Mouse (Mus musculus): Measurements from ENCODE around the gene Hebp1. TPM values are rescaled to one million over a fixed set of nuclear protein-coding genes. Genes with fewer than 3 reads are reported as not detected.

Gene Hebp1
- polyA plus RNA-seq, 1 experiment from 2014 or later: 6.2 TPM

- Histone ChIP-seq H3K9me3 (replicated peaks) (no peaks in the 10 kb centered on the region), H3K4me2 (no peak overlapping the region), H3K27me3 (replicated peaks) (peaks cover 3% of the 10 kb centered on the region; the same call in 1 of the 2 replicates), H3K9ac (replicated peaks) (no peak overlapping the region), H3K4me3 (replicated peaks) (no peak overlapping the region), H3K27ac (replicated peaks) (no peak overlapping the region), H3K4me1 (no peaks in the 10 kb centered on the region), H3K36me3 (no peaks in the 10 kb centered on the region)
- no peak for ATAC-seq (ENCODE audit: low FRiP score)
- 90% methylated on average over 1 of the region's 1 CpGs for WGBS
These were observed 22.8 kb downstream of the Hebp1 start for GRCm38 (mm10) chr6:135175014-135175413.

- H3K9me3 ChIP-seq (replicated peaks): no peaks in the 10 kb centered on the region
- no peak overlapping the region for H3K27ac ChIP-seq (replicated peaks)
- H3K27me3 ChIP-seq (replicated peaks): 0 out of 2 replicates have a peak, but pooled peaks cover 3% of the 10 kb centered on the region
- WGBS: 72% methylated on average over 14 of the region's 14 CpGs
- H3K4me2 ChIP-seq: no peak overlapping the region
- no peak overlapping the region for H3K4me3 ChIP-seq (replicated peaks)
- ATAC-seq (ENCODE audit: low FRiP score): no peak
- H3K4me1 ChIP-seq: peaks cover 13% of the 10 kb centered on the region
- no peaks in the 10 kb centered on the region for H3K36me3 ChIP-seq
- H3K9ac ChIP-seq (replicated peaks): no peak overlapping the region
These were observed 26.1 kb downstream of the Hebp1 start for GRCm38 (mm10) chr6:135171736-135172135.

DNA sequence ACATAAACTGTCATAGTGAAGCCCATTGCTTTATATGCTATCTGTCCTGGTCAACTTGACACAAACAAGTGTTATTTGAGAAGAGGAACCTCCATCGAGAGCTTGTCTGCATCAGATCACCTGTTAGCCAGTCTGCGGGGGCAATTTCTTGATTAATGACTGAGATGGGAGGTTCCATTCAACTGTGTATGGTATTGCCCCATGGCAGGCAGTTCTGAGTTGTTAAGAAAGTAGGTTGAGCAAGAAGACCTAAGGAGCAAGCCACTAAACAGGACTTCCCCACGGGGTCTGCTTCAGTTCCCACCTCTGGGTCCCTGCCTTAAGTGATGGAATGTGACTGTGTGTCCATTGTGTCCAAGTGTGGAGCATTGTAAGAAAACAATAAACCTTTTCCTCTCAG, 28.6 kb downstream of the Hebp1 start:
- H3K36me3 ChIP-seq: no peaks in the 10 kb centered on the region
- 88% methylated on average over 3 of the region's 3 CpGs for WGBS
- H3K4me3 ChIP-seq (replicated peaks): no peak overlapping the region
- no peak overlapping the region for H3K27ac ChIP-seq (replicated peaks)
- H3K27me3 ChIP-seq (replicated peaks): 0 out of 2 replicates have a peak, but pooled peaks cover 6% of the 10 kb centered on the region
- no peaks in the 10 kb centered on the region for H3K9me3 ChIP-seq (replicated peaks)
- no peak overlapping the region for H3K4me2 ChIP-seq
- H3K4me1 ChIP-seq: peaks cover 13% of the 10 kb centered on the region
- no peak for ATAC-seq (ENCODE audit: low FRiP score)
- no peak overlapping the region for H3K9ac ChIP-seq (replicated peaks)

DNA sequence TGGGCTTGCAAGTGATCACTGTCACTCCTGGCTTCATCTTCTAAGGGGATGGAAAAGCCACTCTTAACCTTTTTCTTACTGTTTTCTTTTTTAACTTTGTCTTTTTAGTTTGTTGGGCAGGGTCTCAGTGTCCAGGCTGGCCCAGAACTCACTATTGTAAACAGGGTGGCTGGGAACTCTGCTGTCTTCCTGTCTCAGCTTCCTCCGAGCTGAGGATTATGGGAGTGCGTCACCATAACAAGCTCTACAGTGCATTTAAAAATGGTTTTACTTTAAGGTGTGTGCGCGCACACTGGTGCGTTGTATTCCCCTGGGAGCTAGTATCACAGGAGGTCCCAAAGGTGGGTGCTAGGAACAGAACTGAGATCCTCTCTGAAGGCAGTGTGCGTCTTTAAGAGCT, 29.4 kb downstream of the Hebp1 start:
- no peaks in the 10 kb centered on the region for H3K36me3 ChIP-seq
- peak overlapping the region; percentile 80 for H3K4me2 ChIP-seq
- no peaks in the 10 kb centered on the region for H3K9me3 ChIP-seq (replicated peaks)
- peak overlapping the region; percentile 20; the same call in 1 of the 2 replicates for H3K27ac ChIP-seq (replicated peaks)
- no peak for ATAC-seq (ENCODE audit: low FRiP score)
- H3K9ac ChIP-seq (replicated peaks): peak overlapping the region; percentile 51
- peak overlapping the region; percentile 52 for H3K4me3 ChIP-seq (replicated peaks)
- WGBS: 80% methylated on average over 6 of the region's 6 CpGs
- H3K27me3 ChIP-seq (replicated peaks): 0 out of 2 replicates have a peak, but pooled peaks cover 6% of the 10 kb centered on the region
- H3K4me1 ChIP-seq: peaks cover 13% of the 10 kb centered on the region

- H3K27ac ChIP-seq (replicated peaks): peak overlapping the region; percentile 20; the same call in 1 of the 2 replicates
These were observed 30.2 kb downstream of the Hebp1 start for GRCm38 (mm10) chr6:135167380-135168311.

GRCm38 (mm10) chr6:135166712-135167111, 31.1 kb downstream of the Hebp1 start:
- Histone ChIP-seq H3K36me3 (no peaks in the 10 kb centered on the region), H3K4me3 (replicated peaks) (no peak overlapping the region), H3K4me1 (peaks cover 13% of the 10 kb centered on the region), H3K27ac (replicated peaks) (no peak overlapping the region), H3K9me3 (replicated peaks) (no peaks in the 10 kb centered on the region), H3K9ac (replicated peaks) (no peak overlapping the region), H3K27me3 (replicated peaks) (0 out of 2 replicates have a peak, but pooled peaks cover 6% of the 10 kb centered on the region), H3K4me2 (no peak overlapping the region)
- no peak for ATAC-seq (ENCODE audit: low FRiP score)
- WGBS: 51% methylated on average over 5 of the region's 5 CpGs

More at GRCm38 (mm10) chr6:135167380-135168311, 30.2 kb downstream of the Hebp1 start:
- peak; percentile 93 for ATAC-seq (ENCODE audit: low FRiP score)
- Histone ChIP-seq H3K36me3 (no peaks in the 10 kb centered on the region), H3K4me1 (peaks cover 13% of the 10 kb centered on the region), H3K9ac (replicated peaks) (peak overlapping the region; percentile 51), H3K9me3 (replicated peaks) (no peaks in the 10 kb centered on the region), H3K4me3 (replicated peaks) (peak overlapping the region; percentile 52), H3K4me2 (peak overlapping the region; percentile 80), H3K27me3 (replicated peaks) (0 out of 2 replicates have a peak, but pooled peaks cover 6% of the 10 kb centered on the region)
- 4% methylated on average over 45 of the region's 46 CpGs for WGBS

DNA sequence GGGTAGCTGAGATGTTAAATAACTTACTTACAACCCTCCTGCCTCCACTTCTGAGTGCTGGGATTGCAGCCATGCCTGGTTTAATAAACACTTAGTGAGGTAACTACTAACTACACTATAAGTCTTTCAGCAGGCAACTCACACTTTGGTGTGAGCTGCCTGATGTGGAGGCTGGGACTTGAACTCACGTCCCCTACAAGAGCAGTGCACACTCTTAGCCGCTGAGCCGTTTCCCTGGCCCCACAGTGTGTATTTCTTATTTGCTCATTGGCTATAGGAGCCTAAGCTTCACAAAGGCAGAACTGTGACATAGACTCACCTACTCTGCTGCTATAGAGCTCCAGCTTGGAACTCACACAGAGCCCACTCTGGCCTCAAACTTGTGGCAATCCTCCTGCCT, 31.6 kb downstream of the Hebp1 start:
- ATAC-seq (ENCODE audit: low FRiP score): no peak
- H3K4me1 ChIP-seq: peaks cover 13% of the 10 kb centered on the region
- H3K27ac ChIP-seq (replicated peaks): no peak overlapping the region
- H3K36me3 ChIP-seq: no peaks in the 10 kb centered on the region
- no peak overlapping the region for H3K4me2 ChIP-seq
- H3K4me3 ChIP-seq (replicated peaks): no peak overlapping the region
- 0 out of 2 replicates have a peak, but pooled peaks cover 6% of the 10 kb centered on the region for H3K27me3 ChIP-seq (replicated peaks)
- WGBS: 93% methylated on average over 3 of the region's 3 CpGs
- no peak overlapping the region for H3K9ac ChIP-seq (replicated peaks)
- H3K9me3 ChIP-seq (replicated peaks): no peaks in the 10 kb centered on the region

DNA sequence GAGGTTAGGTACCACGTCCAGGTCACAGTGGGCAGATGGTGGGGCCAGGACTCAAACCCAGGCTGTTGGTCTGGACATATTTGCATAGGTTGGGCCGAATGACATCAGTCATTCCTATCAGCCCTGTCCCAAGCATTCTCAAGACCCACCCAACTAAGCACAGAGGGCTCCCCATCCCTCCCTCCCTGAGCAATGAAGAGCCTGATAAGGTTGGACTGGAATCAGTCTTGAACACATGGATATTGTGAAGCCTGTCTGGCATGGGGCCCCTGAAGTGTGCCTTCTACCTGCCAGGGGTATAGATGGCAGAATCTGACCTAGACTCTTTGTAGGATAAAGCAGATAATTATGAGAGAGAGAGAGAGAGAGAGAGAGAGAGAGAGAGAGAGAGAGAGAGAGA, 32.1 kb downstream of the Hebp1 start:
- Histone ChIP-seq H3K9ac (replicated peaks) (no peak overlapping the region), H3K27ac (replicated peaks) (no peak overlapping the region), H3K4me2 (no peak overlapping the region), H3K4me1 (peaks cover 13% of the 10 kb centered on the region), H3K27me3 (replicated peaks) (0 out of 2 replicates have a peak, but pooled peaks cover 6% of the 10 kb centered on the region), H3K4me3 (replicated peaks) (no peak overlapping the region), H3K36me3 (no peaks in the 10 kb centered on the region), H3K9me3 (replicated peaks) (no peaks in the 10 kb centered on the region)
- no peak for ATAC-seq (ENCODE audit: low FRiP score)
- 81% methylated on average over 2 of the region's 2 CpGs for WGBS

DNA sequence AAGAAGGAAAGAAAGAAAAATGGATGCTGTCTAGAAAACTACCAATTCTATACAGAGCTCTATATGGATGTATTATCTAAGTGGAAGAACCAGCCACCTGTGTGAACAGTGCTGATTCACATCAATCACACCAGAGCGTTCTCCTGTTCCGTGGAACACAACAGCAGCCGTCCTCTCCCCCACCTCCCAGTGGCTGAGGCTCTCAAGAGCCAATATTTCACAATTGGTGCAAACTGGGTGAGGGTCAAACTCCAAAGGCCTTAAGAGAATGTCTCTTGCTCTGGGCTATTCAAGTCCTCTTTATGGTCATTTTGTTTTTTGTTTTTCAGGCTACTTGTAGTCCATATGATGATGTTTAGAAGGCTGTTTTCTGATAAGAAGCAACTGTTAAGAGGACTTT, 32.6 kb downstream of the Hebp1 start:
- H3K27me3 ChIP-seq (replicated peaks): 0 out of 2 replicates have a peak, but pooled peaks cover 6% of the 10 kb centered on the region
- peaks cover 13% of the 10 kb centered on the region for H3K4me1 ChIP-seq
- no peak overlapping the region for H3K4me3 ChIP-seq (replicated peaks)
- no peak overlapping the region for H3K27ac ChIP-seq (replicated peaks)
- H3K4me2 ChIP-seq: no peak overlapping the region
- 60% methylated on average over 3 of the region's 3 CpGs for WGBS
- no peaks in the 10 kb centered on the region for H3K36me3 ChIP-seq
- H3K9me3 ChIP-seq (replicated peaks): no peaks in the 10 kb centered on the region
- ATAC-seq (ENCODE audit: low FRiP score): no peak
- H3K9ac ChIP-seq (replicated peaks): no peak overlapping the region

DNA sequence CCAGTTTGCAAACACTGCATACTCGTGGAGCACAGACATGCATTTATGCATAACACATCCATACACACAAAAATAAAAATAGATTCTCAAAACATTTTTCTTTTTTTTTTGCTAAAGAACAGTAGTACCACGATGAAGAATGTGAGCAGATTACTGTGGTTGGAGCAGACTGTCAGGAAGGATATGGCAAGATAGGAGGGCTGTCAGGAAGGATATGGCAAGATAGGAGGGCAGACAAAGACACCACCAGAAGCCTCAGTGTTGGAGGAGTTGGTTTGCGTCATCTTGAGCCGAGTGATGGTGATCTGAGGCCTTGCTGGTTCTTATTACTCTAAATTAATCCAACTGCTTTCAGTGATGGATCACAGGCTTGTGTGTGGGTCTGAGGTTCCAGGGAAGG, 35.0 kb downstream of the Hebp1 start:
- Histone ChIP-seq H3K4me2 (no peak overlapping the region), H3K27ac (replicated peaks) (no peak overlapping the region), H3K9me3 (replicated peaks) (no peaks in the 10 kb centered on the region), H3K4me1 (peaks cover 6% of the 10 kb centered on the region; the same call in 1 of the 2 replicates), H3K27me3 (replicated peaks) (0 out of 2 replicates have a peak, but pooled peaks cover 6% of the 10 kb centered on the region), H3K36me3 (no peaks in the 10 kb centered on the region), H3K4me3 (replicated peaks) (no peak overlapping the region), H3K9ac (replicated peaks) (no peak overlapping the region)
- no peak for ATAC-seq (ENCODE audit: low FRiP score)
- WGBS: 87% methylated on average over 4 of the region's 4 CpGs

DNA sequence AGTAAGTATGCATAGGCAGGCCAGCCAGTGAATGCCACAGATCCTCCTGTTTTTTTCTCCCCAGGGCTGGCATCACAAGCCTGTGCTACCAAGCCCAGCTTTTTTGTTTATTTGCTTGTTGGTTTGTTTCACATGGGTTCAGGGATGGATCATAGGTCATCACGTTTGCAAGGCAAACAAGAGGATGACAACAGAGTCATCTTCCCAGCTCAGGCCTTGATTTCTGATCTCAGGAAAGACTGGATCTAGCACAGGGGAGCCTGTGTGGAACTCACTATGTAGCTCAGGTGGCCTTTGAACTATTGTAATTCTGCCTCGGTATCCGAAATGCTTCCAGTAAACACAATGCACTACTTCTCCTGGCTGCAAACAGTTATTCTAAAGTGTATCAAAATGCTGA, 35.5 kb downstream of the Hebp1 start:
- Histone ChIP-seq H3K4me3 (replicated peaks) (no peak overlapping the region), H3K27ac (replicated peaks) (no peak overlapping the region), H3K9me3 (replicated peaks) (no peaks in the 10 kb centered on the region), H3K4me2 (no peak overlapping the region), H3K9ac (replicated peaks) (no peak overlapping the region), H3K4me1 (0 out of 2 replicates have a peak, but pooled peaks cover under 1% of the 10 kb centered on the region), H3K27me3 (replicated peaks) (0 out of 2 replicates have a peak, but pooled peaks cover 5% of the 10 kb centered on the region), H3K36me3 (no peaks in the 10 kb centered on the region)
- no peak for ATAC-seq (ENCODE audit: low FRiP score)
- WGBS: 88% methylated on average over 3 of the region's 3 CpGs

- Histone ChIP-seq H3K4me3 (replicated peaks) (no peak overlapping the region), H3K36me3 (no peaks in the 10 kb centered on the region), H3K4me2 (no peak overlapping the region), H3K9ac (replicated peaks) (no peak overlapping the region), H3K4me1 (no peaks in the 10 kb centered on the region), H3K27ac (replicated peaks) (no peak overlapping the region), H3K9me3 (replicated peaks) (no peaks in the 10 kb centered on the region), H3K27me3 (replicated peaks) (0 out of 2 replicates have a peak, but pooled peaks cover 2% of the 10 kb centered on the region)
- no peak for ATAC-seq (ENCODE audit: low FRiP score)
- WGBS: 71% methylated on average over 4 of the region's 4 CpGs
These were observed 36.5 kb downstream of the Hebp1 start for GRCm38 (mm10) chr6:135161356-135161755.

Data from neural tube, embryonic 15.5 days (tissue).